Mouse (Mus musculus): Measurements from ENCODE around the gene Sox13.

- TF ChIP-seq POLR2A (IDR thresholded peaks at IDR 0.05; ENCODE audit: control insufficient read depth, low read depth, low read length), result no peak
- no peak for TF ChIP-seq CTCF (IDR thresholded peaks at IDR 0.05; ENCODE audit: control insufficient read depth, insufficient read depth, insufficient replicate concordance, low read depth, low read length)
Measured at GRCm38 (mm10) chr1:133368644-133369043, 55.5 kb downstream of the Sox13 start.

Data from testis, adult 2 months (tissue).